Mouse (Mus musculus) liver, postnatal 0 days (tissue): ENCODE data around the gene Hemk1. TPM values are rescaled to one million over a fixed set of nuclear protein-coding genes. Genes with fewer than 3 reads are reported as not detected.

Source experiments
- ATAC-seq: fragments of 200-750 bp; cut with Nextera tagmentation; 2 replicates; pipeline ENCODE4 v1.8.0; 2017; ENCODE audit warnings: mild to moderate bottlenecking, moderate library complexity
- DNase-seq: peaks from one replicate; pipeline ENCODE4 v3.0.0-alpha.2; 2016
- H3K27ac ChIP-seq: fragments of 300-500 bp; sonication (generic); 2 replicates; pipeline ENCODE4 v1.5.1; 2014; ENCODE audit warnings: antibody characterized with exemption, moderate library complexity, mild to moderate bottlenecking, low read depth
- H3K27me3 ChIP-seq: fragments of 300-500 bp; sonication (generic); 2 replicates; pipeline ENCODE4 v1.6.1; 2014; ENCODE audit warnings: low read length, control low read depth, mixed read lengths; ENCODE audit not compliant: insufficient read depth
- H3K36me3 ChIP-seq: fragments of 300-500 bp; sonication (generic); replicated peaks from 2 replicates; pipeline ENCODE4 v1.6.1; 2014; ENCODE audit warnings: mild to moderate bottlenecking, control low read depth, low read length, moderate library complexity, mixed read lengths; ENCODE audit not compliant: insufficient read depth
- H3K4me1 ChIP-seq: fragments of 300-500 bp; sonication (generic); 2 replicates; pipeline ENCODE4 v1.6.1; 2014; ENCODE audit warnings: antibody characterized with exemption, mild to moderate bottlenecking, control low read depth; ENCODE audit not compliant: insufficient read depth
- H3K4me2 ChIP-seq: fragments of 300-500 bp; sonication (generic); 2 replicates; pipeline ENCODE4 v1.6.1; 2014; ENCODE audit warnings: low read depth, mild to moderate bottlenecking, low read length, moderate library complexity, mixed read lengths
- H3K4me3 ChIP-seq: fragments of 300-500 bp; sonication (generic); 2 replicates; pipeline ENCODE4 v1.5.1; 2014; ENCODE audit warnings: low read depth, low read length
- H3K9ac ChIP-seq: fragments of 300-500 bp; sonication (generic); replicated peaks from 2 replicates; pipeline ENCODE4 v1.6.1; 2014; ENCODE audit warnings: mild to moderate bottlenecking, moderate library complexity
- H3K9me3 ChIP-seq: fragments of 300-500 bp; sonication (generic); 2 replicates; pipeline ENCODE4 v1.6.1; 2016; ENCODE audit warnings: mild to moderate bottlenecking, control low read depth, low read length, mixed read lengths
- CTCF ChIP-seq: sonication (generic); IDR thresholded peaks from 2 replicates; pipeline ENCODE4 v1.5.1; 2016; ENCODE audit warnings: antibody characterized with exemption, low read depth
- EP300 ChIP-seq: IDR thresholded peaks from 2 replicates; pipeline ENCODE4 v1.6.1; 2016; ENCODE audit warnings: antibody characterized with exemption, low read depth, mild to moderate bottlenecking
- WGBS: fragments of 180-500 bp; shearing (Covaris S2); extraction: QIAGEN DNeasy Blood & Tissue Kit; methylation state at CpG from one replicate; pipeline ENCODE4 v1.1.7; 2014; ENCODE audit not compliant: insufficient replicate concordance; 5-methylcytosine and 5-hydroxymethylcytosine counted together
- polyA plus RNA-seq: library from polyadenylated mRNA; unstranded; fragments of >200 nt; fragmentation: Nextera tagmentation; extraction: Ambion mirVana; gene quantifications from 2 replicates; pipeline ENCODE4 v1.2.1, GENCODE M21; 2015

Gene Hemk1
- polyA plus RNA-seq, 1 experiment from 2014 or later = 3.2 TPM

DNA sequence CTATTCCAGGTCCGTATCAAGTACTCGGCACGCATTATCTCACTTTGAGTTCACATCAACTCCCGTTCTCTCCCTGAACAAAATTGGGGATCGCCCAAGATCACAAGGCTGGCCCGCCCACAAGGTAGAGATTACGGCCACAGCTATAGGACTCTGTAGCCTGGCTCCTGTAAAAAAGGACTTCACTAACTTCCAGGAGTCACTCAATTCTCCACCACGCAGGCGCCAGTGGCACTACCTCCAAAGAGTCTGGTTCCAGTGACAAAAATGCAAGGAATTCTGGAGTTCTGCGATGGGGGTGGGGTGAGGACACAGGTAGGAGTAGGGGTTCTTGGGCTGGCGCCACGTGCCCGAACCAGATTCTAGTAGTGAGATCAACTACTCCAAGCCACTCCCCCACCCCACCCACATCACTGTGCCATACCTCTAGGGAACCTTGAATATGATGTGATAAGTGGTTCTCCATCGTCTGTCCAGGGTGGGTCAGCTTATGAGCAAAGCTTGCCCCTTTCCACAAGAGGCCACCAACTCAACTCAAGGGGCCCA, 50.0 kb downstream of the Hemk1 start:
- ATAC-seq (no peak), DNase-seq (no peak)
- no peaks in the 10 kb centered on the region for H3K9me3 ChIP-seq
- H3K27me3 ChIP-seq = no peaks in the 10 kb centered on the region
- peak overlapping the region; percentile 83 for H3K4me2 ChIP-seq
- 71% methylated on average over 14 of the region's 14 CpGs for WGBS
- TF ChIP-seq EP300 = no peak
- no peak for TF ChIP-seq CTCF
- peak overlapping the region; percentile 56 for H3K4me3 ChIP-seq
- H3K27ac ChIP-seq = peak overlapping the region; percentile 19
- H3K36me3 ChIP-seq = no peaks in the 10 kb centered on the region
- peaks cover 21% of the 10 kb centered on the region for H3K4me1 ChIP-seq
- H3K9ac ChIP-seq = no peak overlapping the region; the same call in 1 of the 2 replicates

DNA sequence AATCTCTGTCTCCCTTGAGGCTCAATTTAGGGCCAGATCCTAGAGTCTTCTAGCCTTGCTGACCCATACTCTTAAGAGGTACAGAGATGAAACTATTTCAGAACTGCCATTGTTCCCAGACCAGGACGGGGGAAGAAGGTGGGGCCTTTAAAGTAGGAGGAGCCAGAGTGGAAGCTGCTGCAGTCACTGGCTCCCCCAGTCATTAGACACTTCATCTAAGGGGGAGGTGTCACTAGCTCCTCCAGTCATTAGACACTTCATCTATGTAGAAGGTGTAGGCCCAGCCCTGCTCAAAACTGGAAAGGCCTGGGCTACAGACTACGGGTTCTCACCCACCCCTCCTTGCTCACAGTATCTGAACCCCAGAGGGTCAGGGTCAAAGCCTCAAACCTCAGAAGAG, 50.9 kb downstream of the Hemk1 start:
- H3K36me3 ChIP-seq = no peaks in the 10 kb centered on the region
- no peak overlapping the region for H3K9ac ChIP-seq
- TF ChIP-seq CTCF (no peak), EP300 (no peak)
- DNase-seq = no peak
- 47% methylated on average over 2 of the region's 2 CpGs for WGBS
- no peaks in the 10 kb centered on the region for H3K9me3 ChIP-seq
- H3K4me3 ChIP-seq = no peak overlapping the region
- H3K4me2 ChIP-seq = peak overlapping the region; percentile 83; the same call in 1 of the 2 replicates
- no peak for ATAC-seq
- H3K27ac ChIP-seq = peak overlapping the region; percentile 19; the same call in 1 of the 2 replicates
- H3K4me1 ChIP-seq = peaks cover 21% of the 10 kb centered on the region
- H3K27me3 ChIP-seq = no peaks in the 10 kb centered on the region

DNA sequence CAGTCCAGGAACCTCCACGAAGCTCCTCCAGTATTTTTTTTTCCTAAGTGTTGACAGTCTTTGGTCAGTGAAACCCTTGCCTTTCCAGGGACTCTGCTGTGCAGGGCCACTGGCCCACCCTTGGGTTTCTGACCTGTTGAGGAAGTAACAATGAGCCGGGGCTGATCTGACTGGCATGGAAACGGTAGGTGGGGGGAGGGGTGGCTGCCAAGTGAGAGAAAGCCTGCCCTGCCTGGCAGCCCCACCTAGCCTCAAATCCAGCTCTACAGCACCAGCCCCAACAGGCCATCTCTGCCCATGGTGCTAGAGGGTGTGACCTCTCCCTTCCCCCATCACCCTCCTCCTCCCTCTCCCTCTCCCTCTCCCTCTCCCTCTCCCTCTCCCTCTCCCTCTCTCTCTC, 53.1 kb downstream of the Hemk1 start:
- WGBS = 9% methylated on average over 3 of the region's 3 CpGs
- Histone ChIP-seq H3K27ac (no peak overlapping the region), H3K4me1 (peaks cover 28% of the 10 kb centered on the region), H3K27me3 (no peaks in the 10 kb centered on the region), H3K36me3 (no peaks in the 10 kb centered on the region), H3K9ac (no peak overlapping the region), H3K4me3 (no peak overlapping the region), H3K9me3 (no peaks in the 10 kb centered on the region), H3K4me2 (0 out of 2 replicates have a peak overlapping the region, but pooled peaks have one; percentile 9)
- ATAC-seq (no peak), DNase-seq (peak; percentile 55)
- TF ChIP-seq CTCF (no peak), EP300 (no peak)

DNA sequence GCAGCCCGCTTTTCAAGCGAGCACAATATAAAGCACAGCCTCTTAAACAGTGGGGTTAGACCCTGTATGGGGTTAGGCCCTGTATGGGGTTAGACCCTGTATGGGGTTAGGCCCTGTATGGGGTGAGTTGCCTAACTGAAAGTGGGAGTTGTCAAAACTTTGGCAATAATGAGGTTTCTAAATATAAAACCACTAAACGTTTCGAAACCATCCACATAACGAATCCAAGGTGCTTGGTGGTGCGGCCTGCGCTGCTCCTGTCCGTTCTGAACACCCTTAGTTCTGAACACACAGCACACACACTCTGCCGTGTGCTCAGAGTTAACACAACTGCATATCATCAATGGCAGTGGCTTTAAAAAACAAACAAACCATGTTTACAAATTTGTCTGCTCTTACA, 55.2 kb downstream of the Hemk1 start:
- Histone ChIP-seq H3K27me3 (no peaks in the 10 kb centered on the region), H3K4me2 (no peak overlapping the region), H3K9ac (no peak overlapping the region), H3K9me3 (no peaks in the 10 kb centered on the region), H3K36me3 (no peaks in the 10 kb centered on the region), H3K27ac (peak overlapping the region; percentile 34; the same call in 1 of the 2 replicates), H3K4me1 (peaks cover 16% of the 10 kb centered on the region), H3K4me3 (no peak overlapping the region)
- DNase-seq (no peak), ATAC-seq (peak; percentile 14; the same call in 1 of the 2 replicates)
- 63% methylated on average over 9 of the region's 9 CpGs for WGBS
- TF ChIP-seq EP300 (no peak), CTCF (no peak)

DNA sequence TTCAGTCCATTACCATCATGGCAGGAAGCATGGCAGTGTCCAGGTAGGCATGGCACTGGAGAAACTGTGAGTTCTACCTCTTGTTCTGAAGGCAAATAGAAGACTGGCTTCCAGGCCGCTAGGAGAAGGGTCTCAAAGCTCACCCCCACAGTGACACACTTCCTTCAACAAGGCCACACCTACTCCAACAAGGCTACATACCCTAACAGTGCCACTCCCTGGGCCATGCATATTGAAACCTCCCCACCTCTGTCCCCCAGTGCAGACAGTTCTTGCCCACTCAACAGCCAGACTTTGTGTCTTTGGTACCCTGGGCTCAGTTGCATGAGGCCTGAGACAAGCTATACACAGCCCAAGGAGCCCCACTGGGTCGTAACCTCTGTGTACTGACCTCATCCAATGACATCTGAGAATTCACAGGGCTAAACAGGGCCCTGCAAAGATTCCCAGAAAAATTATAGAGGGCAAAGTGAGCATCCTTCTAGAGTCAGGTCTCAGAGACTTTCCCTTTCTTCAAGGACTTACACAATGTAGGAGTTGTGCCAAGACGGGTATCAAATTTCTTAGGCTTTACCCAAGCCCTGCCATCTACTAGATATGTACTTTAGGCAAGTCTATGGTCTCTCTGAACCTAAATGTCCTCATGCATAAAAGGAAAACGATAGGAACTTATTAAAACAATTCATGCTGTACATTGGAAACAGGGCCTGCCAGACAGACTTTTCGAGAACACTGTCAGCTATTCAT, 56.7 kb downstream of the Hemk1 start:
- Histone ChIP-seq H3K27ac (0 out of 2 replicates have a peak overlapping the region, but pooled peaks have one; percentile 22), H3K36me3 (no peaks in the 10 kb centered on the region), H3K4me3 (no peak overlapping the region), H3K4me1 (peaks cover 13% of the 10 kb centered on the region), H3K27me3 (no peaks in the 10 kb centered on the region), H3K9ac (no peak overlapping the region), H3K9me3 (no peaks in the 10 kb centered on the region), H3K4me2 (no peak overlapping the region)
- 73% methylated on average over 5 of the region's 5 CpGs for WGBS
- DNase-seq = no peak
- ATAC-seq = no peak
- no peak for TF ChIP-seq EP300
- no peak for TF ChIP-seq CTCF

DNA sequence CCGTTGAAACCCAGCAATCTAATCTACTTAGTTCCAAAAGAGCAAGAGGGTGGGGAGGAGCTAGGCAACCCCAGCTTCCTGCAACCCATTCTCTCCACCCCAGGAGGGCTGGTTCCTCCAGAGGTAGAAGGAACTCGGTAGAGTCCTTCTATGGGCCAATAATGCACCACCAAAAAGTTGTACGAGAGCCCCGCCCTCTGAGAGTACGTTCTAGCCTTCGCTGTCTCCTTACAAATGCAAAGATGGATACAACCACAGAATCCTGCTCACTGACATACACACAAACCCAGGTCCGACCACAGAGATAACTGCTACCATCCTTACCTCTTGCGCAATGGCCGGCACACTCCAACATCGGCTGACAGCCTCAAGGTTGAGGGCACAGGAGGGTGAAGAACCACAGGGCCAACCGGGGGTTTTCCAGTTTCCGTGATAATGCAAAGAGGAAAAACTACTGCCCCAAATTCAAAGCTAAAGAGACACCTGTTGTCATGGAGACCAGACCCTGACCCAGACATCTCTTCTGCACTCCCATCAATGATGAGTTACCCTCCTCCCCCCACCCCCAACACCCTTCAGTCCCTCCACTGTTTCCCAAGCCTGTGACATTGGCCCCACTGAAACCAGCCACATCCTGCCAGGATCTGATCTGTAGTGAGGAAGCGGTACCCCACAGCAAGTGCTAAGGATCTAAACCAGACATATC, 57.7 kb downstream of the Hemk1 start:
- Histone ChIP-seq H3K9ac (peak overlapping the region; percentile 37), H3K4me3 (peak overlapping the region; percentile 9), H3K4me1 (peaks cover 13% of the 10 kb centered on the region), H3K9me3 (no peaks in the 10 kb centered on the region), H3K27ac (peak overlapping the region; percentile 86), H3K27me3 (no peaks in the 10 kb centered on the region), H3K36me3 (no peaks in the 10 kb centered on the region), H3K4me2 (peak overlapping the region; percentile 60)
- DNase-seq = peak; percentile 42
- WGBS = 19% methylated on average over 13 of the region's 13 CpGs
- ATAC-seq = peak; percentile 59
- TF ChIP-seq CTCF (no peak), EP300 (no peak)
